Mouse (Mus musculus) cerebellum, postnatal 25 days (tissue): ENCODE data around the gene Slc26a9.

Experiments
- DNase-seq, 2 experiments: peaks; one replicate each; pipeline ENCODE4 v3.0.0; 2021; ENCODE audit warnings: mixed read lengths in 2 of 2

Gene Slc26a9

DNA sequence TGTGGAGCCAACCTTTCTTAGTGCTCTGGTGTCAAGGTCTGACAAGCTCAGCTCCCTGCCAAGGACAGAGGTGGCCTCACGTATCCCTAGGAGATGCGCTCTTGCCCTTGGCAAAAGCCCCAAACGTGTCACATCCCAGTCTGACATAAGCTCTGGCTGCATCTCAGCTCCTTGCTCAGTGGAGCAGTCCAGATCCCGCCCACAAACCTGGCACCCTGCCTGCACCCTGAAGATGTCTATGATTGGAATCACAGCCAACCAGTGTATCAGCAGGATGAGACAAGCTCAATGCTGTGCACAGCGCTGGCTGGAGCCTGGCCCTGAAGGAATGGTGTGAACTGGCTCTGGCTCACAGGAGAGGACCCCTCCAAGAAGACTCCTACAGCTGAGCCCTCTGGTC lies 6.6 kb upstream of the Slc26a9 start:
- peak; percentile 87 to 94 for DNase-seq

DNA sequence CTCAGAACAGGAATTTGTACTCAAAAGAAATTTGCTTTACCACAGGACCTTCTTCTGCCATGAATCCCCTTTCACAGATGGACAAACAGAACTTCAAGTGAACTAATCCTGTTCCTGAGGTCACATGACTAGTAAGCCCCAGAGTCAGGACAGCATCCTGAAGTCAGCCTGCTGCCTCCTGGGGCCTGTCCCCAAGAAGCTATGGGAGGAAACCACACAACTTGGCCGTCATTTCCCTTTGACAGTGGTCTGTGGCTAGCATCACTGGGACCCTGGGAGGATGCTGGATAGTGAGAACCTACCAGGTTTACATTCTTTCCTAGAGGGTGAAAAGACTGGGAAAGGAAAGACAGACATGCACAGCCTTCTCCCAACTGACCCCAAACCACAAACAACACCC lies 5.1 kb upstream of the Slc26a9 start:
- DNase-seq, result no peak

GRCm38 (mm10) chr1:131739481-131740160 lies 4.2 kb upstream of the Slc26a9 start:
- no peak for DNase-seq

DNA sequence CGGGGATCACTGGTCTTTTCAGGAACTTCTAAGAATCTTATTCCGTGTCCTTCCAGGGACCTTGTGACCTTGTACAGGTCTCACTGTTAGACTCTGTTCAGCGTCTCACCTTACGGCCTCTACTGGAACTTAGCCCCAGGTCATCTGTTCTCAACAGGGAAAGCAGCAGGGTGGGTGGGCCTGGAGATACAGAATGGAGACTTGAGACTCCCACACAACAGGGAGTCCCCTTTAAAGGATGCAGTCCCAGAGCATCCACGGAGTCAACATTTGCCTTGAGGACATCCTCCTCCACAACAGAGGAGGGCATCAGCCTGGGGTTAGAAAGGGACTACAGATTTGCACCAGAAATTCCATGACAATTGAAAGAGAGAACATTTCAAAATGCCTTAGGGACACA lies 1.6 kb downstream of the Slc26a9 start:
- no peak for DNase-seq

DNA sequence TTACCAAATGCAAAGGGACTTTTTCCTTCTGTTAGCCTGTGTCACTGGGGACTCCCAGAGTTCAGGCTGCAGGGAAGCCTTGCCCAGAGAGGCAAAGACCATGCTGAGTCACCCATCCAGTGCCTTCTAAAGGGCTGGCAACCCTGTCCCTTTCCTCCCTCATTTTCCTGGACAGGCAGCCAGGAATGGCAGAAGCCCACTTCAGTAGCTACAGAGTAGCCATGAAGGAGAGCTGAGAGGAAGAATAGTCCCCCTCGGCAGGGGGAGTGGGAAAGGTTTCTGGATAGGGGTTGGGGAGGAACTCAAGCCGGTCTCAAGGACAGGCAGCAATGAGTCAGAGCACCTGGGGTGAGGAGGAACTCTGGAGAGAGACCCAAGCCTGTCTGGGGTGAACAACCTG lies 3.9 kb downstream of the Slc26a9 start:
- no peak for DNase-seq

DNA sequence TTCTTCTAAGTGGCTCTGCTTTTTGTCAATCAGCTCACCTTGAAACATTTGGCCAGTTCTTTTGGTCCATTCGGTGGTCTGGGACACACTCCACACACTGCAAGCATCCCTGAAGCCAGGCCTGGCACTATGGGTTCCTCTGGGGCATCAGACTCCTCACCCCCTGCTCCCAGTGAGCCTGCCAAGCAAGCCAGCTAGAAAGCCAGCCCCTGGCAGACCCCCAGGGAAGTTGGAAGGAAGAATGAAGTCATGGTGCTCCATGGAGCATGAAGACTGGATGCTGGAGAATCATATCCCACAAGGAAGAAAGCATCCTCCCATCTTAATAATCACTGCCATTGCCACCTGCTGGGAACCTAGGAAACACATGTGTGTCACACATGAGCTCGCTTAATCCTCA lies 4.8 kb downstream of the Slc26a9 start:
- no peak for DNase-seq

- DNase-seq, result no peak
Observed at GRCm38 (mm10) chr1:131749706-131750545, 6.1 kb downstream of the Slc26a9 start.

- peak in 1 of 2 experiments; percentile 18 for DNase-seq
Observed at GRCm38 (mm10) chr1:131751181-131751890, 7.5 kb downstream of the Slc26a9 start.

DNA sequence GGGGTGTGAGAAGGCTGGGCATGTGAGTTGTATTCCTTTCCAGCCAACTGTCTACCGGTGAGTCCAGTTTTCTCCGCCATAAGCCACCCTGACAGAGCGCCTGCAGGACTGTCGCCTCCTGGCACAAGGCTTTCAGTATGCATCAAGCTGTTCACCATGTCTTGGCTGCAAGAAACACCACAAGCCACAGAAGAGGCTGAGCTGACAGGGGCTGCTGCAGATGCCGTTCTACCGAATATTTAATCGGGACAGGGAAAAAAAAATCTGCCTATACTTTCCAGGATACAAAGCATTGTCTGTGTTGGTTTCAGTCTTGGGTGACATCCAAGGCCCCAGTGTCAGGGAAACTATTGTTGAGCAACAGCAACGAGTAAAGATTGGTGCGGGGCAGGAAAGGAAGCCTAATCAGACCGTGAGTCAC lies 8.1 kb downstream of the Slc26a9 start:
- DNase-seq, result peak; percentile 72 to 74

DNA sequence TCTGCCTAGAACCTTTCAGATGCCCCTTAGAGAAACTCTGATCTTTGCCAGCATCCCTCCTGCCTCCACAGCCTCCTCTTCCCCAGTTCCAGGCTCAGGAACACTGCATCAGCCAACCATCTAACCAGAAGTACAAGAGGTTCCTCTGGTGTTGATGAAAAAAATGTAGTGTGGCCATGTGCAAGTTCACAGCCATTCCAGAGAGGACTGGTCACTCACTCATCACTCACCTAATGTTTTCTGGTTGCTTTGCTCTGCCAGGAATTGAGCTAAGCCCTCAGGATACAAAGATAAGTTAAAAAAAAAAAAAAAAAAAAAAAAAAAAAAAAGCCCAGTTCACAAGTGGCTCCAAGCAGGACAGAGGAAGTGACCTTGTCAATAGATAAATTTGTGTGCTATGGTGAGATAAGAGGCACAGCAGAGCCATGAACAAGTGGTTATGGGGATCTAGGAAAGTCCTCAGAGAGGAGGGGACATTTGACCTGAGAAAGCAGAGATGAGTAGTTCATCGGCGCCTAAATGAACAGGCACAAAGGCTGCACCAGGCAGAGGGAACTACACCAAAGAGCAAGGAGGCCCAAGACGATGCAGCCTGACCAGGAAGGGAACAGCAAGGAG lies 10.5 kb downstream of the Slc26a9 start:
- no peak for DNase-seq

DNA sequence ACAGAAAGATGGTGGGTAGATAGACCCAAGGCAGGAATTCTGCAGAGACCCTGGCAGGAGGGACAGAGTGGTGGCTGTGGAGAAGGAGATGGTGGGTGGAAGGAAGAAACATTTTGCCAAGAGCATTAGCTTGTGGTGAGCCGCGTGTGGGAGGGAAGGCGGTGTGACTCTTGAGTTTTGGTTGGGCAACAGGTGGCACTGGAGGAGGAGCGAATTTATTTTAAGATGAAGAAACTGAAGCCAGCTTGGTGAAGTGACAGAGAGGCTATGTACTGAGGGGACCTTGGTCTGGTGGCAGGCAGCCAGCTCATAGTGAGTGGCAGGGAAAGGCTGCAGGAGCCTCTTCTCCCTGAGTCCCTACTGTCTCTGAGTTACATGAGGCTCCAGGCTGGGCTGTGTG lies 11.1 kb downstream of the Slc26a9 start:
- DNase-seq, result peak in 1 of 2 experiments; percentile 30

DNA sequence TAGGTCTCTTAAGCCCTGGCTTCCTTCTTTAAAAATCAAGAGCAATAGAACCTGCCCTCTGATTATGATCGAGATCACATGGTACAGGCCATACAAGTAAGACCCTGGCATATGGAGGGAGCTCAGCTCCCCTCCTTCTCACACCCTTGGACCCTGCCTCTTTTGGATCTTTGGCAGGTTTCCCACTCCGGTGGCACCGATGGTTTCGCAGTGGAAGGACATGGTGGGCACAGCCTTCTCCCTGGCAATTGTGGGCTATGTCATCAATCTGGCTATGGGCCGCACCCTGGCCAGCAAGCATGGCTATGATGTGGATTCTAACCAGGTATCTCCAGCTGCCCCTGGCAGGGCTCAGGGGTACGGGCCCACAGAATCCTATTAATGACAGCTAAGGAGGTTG lies 13.4 kb downstream of the Slc26a9 start:
- no peak for DNase-seq

- no peak for DNase-seq
Observed at GRCm38 (mm10) chr1:131758796-131759195, 15.0 kb downstream of the Slc26a9 start.

- DNase-seq, result no peak
Observed at GRCm38 (mm10) chr1:131759667-131760427, 16.0 kb downstream of the Slc26a9 start.

GRCm38 (mm10) chr1:131760428-131760820 lies 16.6 kb downstream of the Slc26a9 start:
- no peak for DNase-seq

DNA sequence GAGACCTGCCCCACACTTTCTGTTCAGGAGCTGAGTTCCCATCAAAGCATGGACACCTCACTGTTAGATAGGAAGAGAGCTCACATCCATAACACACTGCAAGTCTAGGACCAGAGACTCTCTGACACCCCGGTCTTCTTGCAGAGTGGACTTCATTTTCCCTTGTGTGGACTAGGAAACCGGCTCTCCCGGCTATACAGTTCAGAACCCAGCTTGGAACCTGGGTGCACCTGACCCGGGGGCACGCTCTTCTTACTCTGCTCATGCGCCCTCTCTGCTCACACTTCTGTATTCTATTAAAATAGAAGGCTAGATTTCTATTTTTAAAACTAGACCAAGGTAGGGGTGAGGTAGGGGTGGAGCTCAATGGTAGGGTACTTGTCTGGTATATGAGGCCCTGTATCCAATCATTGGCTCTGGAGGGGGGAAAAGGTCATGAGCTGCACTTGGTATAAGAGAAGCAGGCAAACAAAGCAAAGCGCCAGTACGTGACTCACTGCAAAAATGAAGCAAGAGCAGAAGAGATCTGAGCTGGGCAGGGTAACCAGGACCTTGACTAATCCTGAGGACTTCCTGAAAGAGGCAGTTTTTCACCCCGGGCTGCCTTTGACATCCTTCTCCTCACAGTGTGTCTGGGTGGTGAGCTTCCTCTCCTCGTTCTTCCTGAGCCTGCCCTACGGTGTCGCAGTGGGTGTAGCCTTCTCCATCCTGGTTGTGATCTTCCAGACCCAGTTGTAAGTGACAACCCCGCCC lies 17.4 kb downstream of the Slc26a9 start:
- DNase-seq, result no peak

DNA sequence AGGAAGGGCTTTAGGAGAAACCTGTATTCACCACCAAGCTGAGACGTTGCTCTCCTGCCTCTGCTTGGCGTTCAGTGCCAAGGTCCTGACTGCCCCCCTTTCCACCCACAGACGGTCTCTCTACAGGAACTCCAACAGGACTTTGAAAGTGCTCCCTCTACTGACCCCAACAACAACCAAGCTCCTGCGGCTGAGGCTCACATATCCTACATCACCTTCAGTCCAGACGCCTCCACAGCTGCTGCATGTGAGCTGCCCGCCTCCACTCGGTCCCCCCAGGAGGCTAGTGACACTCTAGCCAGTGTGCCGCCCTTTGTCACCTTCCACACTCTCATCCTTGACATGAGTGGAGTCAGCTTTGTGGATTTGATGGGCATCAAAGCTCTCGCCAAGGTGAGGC lies 19.9 kb downstream of the Slc26a9 start:
- no peak for DNase-seq

DNA sequence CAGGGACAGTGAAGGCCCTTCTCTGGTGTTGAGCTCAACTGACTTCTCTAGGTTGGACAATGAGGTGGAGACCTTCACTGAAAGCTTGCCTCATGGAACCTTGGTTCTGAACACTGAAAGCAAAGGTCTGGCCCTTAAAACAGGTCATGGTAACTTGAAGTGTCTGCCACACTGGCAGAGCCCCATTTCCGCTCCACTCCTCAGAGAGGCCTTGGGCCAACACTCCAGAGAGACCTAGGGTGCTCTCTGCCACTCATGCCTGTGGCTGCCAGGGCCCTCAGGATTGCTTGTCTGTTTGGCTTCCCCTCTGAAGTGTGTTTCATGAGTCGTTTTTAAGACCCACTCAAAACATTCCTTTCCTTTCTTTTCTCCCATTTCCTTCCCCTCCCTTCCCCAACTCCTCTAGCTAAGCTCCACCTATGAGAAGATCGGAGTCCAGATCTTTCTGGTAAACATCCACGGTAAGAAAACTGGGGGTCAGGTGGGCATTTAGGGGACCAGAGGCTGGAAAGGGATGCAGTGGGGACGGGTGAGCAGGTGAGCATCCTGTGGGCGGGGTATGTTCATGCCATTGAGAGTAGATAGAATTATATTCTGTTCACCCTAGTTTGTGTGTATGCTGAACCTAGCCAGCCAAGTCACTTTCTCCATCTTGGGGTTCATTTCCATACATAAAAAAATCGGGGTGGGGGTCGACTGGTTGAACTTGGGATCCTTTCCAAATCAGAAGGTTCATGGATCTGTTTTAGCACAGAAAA lies 20.9 kb downstream of the Slc26a9 start:
- no peak for DNase-seq

- peak; percentile 87 to 90 for DNase-seq
Observed at GRCm38 (mm10) chr1:131765357-131766001, 21.7 kb downstream of the Slc26a9 start.

DNA sequence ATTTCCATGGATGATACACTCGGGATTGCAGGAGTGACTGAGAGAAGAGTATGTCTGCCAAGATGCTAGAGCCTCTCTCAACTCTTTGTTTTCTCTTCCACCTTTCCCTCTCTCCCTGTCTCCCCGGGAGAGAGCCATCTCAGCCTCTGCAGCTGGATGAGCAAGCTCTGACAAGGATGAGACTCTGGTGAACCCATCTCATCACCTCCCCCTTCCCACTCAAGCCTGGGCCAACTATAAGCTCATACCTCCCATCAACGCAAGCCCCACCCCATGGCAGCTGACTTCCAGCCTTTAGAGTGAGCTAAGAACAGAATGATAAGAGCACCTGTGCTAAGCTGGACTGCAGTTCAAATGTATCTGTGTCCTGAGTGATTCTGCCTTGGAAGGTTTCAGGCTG lies 25.5 kb downstream of the Slc26a9 start:
- DNase-seq, result no peak
